Mouse (Mus musculus) heart, postnatal 25 days (tissue): Measurements from ENCODE around the gene Spg21. TPM values are rescaled to one million over a fixed set of nuclear protein-coding genes. Genes with fewer than 3 reads are reported as not detected.

Experiments used
- DNase-seq: peaks from one replicate; pipeline ENCODE4 v3.0.0; 2022; ENCODE audit warnings: low spot score
- intact Hi-C: fragments of 180-260 bp; cut with DNase I; formaldehyde crosslinking; loops from one replicate; pipeline ENCODE4 v1.15.1; 2025
- total RNA-seq, 2 experiments: library from RNA; stranded (reverse); gene quantifications; 2 replicates each; pipeline ENCODE4 v1.2.3; 2021

The Spg21 gene
- total RNA-seq: 10 to 100 TPM; 10.6 to 13.1 TPM

- peak; percentile 92 for DNase-seq
- intact Hi-C loops: loop anchor here (5.0 kb wide), 1 partner anchor 116 kb away; no protein-coding TSS in a partner anchor
Measured at GRCm38 (mm10) chr9:65460732-65461442, at the start of gene Spg21. Spg21 (plus strand) TSS chr9:65460947.

DNA sequence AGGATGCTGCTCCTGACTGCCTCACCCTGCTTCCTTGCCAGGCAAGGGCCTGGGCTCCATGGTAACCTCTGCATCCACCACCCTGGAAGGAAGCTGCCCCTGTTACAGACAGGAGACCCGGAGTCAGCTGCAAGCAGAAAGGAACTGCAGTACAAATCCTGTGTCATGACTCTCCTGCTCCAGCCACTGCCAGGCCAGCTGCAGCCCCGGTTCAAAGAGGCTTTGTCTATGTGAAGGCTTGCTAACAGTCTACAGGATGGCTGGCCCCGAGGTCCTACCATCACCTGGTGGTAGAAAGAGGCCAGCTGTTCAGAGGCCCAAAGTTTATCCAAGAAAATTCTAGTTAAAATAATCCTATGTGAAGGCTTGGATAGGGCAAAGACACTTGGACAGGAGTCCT is 49.4 kb upstream of the Spg21 start:
- no peak for DNase-seq
- intact Hi-C loops: no loop called here

DNA sequence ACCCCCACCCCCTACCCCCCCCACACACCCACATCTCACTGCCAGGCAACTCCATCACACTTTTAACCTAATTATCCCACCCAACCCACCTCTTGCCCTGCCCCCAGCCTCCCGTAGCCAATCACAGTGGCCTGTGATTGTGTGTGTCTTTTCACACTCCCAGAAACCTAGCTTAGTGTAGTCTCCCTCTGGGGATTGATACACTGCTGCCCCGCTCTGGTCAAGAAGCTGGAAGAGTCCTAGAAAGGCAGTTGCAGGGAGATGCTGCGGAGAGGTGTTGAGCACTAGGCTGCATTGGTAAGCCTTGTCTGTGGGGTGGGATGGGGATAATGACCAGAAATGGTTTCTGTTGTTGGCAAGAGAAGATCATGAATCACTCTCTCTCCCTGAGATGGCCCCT is 43.0 kb upstream of the Spg21 start:
- intact Hi-C loops: no loop called here
- no peak for DNase-seq

- no peak for DNase-seq
- intact Hi-C loops: no loop called here
Measured at GRCm38 (mm10) chr9:65419633-65420032, 41.1 kb upstream of the Spg21 start.

GRCm38 (mm10) chr9:65422760-65423501 is 37.8 kb upstream of the Spg21 start, which contains the start of gene Slc51b:
Slc51b (minus strand) TSS chr9:65422955.
- intact Hi-C loops: no loop called here
- DNase-seq: no peak

GRCm38 (mm10) chr9:65424393-65424792 is 36.4 kb upstream of the Spg21 start:
- no peak for DNase-seq
- intact Hi-C loops: no loop called here

- intact Hi-C loops: no loop called here
- DNase-seq: no peak
Measured at GRCm38 (mm10) chr9:65427511-65427910, 33.2 kb upstream of the Spg21 start.

DNA sequence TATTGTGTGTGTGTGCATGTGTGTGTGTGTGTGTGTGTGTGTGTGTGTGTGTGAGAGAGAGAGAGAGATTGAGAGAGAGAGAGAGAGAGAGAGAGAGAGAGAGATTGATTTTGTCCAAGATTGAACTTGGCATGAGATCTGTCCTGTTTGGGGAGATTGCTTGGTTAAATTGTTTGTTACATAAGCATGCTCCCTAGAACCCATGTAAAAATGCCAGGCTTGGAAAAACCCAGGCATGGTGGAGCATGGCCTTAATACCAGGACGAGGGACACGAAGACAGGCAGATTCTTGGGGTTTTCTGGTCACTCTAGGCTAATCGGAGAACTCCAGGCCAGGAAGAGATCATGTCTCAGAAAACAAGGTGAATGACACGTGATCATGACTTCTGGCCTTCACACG is 32.7 kb upstream of the Spg21 start:
- intact Hi-C loops: no loop called here
- DNase-seq: no peak

- intact Hi-C loops: loop anchor here (10.0 kb wide), 1 partner anchor 154 kb away; the partner anchor contains the start of genes Pif1 and Plekho2
- no peak for DNase-seq
Measured at GRCm38 (mm10) chr9:65430401-65430800, 30.3 kb upstream of the Spg21 start.

GRCm38 (mm10) chr9:65430921-65431320 is 29.8 kb upstream of the Spg21 start:
- DNase-seq: no peak
- intact Hi-C loops: loop anchor here (10.0 kb wide), 1 partner anchor 154 kb away; the partner anchor contains the start of genes Pif1 and Plekho2

- intact Hi-C loops: loop anchor here (1.0 to 10.0 kb wide), 3 partner anchors 39 to 153 kb away; partner anchors contain the start of genes Pif1 and Plekho2
- DNase-seq: peak; percentile 53
Measured at GRCm38 (mm10) chr9:65432236-65432635, 28.5 kb upstream of the Spg21 start.

- DNase-seq: no peak
Measured at GRCm38 (mm10) chr9:65434140-65434539, 26.6 kb upstream of the Spg21 start.

DNA sequence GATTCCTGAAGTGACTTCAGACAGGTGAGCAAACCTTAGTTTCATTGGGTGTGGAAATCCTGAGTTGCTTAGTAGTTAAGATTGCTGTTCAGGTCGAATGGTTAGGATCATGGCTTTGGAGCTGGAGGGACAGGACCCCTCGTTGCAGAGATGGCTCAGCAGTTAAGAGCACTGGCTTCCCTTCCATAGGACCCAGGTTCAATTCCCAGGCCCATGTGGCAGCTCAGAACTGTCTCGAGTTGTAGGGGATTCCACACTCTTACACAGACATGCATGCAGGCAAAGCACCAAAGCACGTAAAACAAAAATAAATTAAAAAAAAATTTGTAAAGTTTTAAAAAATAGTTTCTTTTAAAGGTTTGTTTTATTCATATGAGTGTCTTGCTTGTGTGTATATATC is 25.5 kb upstream of the Spg21 start:
- intact Hi-C loops: loop anchor here (10.0 kb wide), 1 partner anchor 150 kb away; the partner anchor contains the start of genes Pif1 and Plekho2

More at GRCm38 (mm10) chr9:65434140-65434539, 26.6 kb upstream of the Spg21 start:
- intact Hi-C loops: loop anchor here (10.0 kb wide), 1 partner anchor 151 kb away; the partner anchor contains the start of genes Pif1 and Plekho2

DNA sequence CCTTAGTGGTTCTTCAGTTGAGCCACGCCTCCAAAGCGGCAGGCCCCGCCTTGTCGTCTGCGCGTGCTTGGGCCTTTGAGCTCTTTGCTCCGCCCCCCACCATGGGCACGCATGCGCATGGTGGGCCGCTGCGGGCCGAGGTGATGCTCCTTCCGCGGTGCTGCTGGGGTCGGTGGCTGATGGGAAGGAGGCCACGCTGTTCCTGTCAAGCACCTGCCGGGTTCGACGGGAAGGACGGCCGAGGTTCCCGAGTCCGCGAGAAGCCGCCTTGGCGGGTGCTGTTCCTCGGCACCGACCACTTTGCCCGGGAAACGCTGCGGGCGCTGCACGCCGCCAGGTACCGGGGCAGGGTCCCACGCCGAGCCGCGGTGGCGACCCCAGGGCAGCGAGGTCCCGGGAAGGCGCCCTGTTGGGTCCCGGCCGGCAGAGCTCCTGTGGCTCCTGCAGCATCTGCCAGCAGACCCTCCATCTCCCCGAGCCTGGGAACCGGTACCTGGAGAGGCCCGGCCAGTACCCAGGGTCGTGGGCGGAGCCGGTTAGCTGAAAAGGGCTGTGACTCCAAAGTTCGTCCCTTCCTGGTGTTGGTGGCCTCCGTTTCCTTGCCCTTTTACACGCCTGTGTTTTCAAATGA is 25.0 kb upstream of the Spg21 start, which contains the start of gene Mtfmt:
Gene Mtfmt, plus strand, starts transcription at position 112 of the 631 bp plus-strand sequence.
- peak; percentile 85 for DNase-seq
- intact Hi-C loops: loop anchor here (10.0 kb wide), 1 partner anchor 149 kb away; the partner anchor contains the start of genes Pif1 and Plekho2

More for the DNA sequence above, 25.5 kb upstream of the Spg21 start:
- DNase-seq: no peak

DNA sequence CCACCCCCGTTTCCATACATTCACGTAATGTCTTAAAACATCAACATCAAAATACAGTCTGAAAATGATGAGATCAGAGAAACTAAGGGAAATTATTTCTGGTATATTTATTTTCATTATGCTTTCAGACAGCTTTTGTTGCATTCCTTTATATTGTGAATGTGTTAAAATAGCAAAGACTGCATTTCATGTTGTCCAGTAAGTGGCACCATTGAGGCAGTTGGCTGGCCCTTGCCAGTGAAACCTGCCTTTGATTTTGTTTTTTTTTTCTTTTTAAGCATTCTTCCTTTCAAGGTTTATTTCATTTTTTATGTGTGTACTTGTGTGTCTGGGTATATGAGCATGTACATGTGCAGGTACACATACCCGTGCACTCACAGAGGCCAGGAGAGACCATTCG is 16.1 kb upstream of the Spg21 start:
- DNase-seq: no peak
- intact Hi-C loops: no loop called here

DNA sequence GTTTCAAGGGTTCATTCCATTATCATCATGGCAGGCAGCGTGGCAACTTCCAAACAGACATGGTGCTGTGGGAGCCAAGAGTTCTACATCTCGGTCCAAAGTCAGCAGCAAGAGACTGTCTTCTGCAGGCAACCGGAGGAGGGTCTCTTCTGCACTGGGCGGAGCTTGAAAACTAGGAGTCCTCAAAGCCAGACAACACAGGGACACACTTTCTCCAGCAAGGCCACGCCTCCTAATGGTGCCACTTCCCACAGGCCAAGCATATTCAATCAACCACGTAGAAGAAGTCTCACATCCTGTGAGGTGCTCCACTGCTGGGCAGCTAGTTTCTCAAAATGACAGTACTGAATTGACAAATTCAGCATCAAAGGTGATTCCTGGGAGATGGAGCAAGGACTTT is 12.8 kb upstream of the Spg21 start:
- intact Hi-C loops: no loop called here

GRCm38 (mm10) chr9:65458975-65459374 is 1.8 kb upstream of the Spg21 start:
- DNase-seq: no peak
- intact Hi-C loops: no loop called here

More for the DNA sequence above, 12.8 kb upstream of the Spg21 start:
- no peak for DNase-seq

DNA sequence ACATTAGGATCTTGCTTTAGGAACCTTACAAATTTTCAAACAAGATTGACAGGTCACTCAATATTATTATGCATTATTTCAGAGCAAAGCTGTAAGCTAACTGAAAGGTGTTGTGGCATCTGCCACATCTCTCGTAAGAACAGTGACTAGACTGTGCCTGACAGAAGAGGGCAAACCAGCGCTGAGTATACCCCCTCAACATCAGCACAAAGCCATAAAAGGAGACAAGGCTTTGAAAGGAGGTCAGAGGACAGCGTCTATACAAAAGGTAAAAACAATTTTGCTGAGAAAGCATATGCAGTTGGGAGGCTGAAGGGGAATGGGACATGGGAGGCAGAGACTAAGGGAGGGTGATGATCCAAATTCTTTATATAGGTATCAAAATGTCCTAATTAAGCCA is 549 bp upstream of the Spg21 start:
- intact Hi-C loops: loop anchor here (5.0 kb wide), 1 partner anchor 117 kb away; no protein-coding TSS in a partner anchor

DNA sequence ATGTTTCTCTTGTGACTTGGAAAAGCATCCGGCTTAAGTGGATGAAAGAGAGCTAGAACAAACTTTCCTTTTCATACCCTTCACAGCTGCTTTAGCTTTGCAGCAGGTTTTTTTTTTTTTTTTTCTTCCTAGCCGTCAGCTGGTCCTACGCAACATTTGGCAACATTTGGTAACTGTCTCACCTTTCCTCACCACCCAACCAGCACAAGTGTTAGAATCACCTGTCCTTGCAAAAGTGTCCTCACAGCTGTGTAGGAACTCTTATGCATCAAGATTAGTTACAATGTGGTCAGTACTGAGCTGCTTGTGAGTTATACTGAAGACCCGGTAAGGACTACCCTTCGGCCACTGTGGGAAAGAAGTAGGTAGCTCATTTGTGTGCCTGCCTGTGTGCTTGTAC is 1.8 kb downstream of the Spg21 start:
- intact Hi-C loops: loop anchor here (5.0 kb wide), 1 partner anchor 115 kb away; no protein-coding TSS in a partner anchor
- DNase-seq: no peak

More for the DNA sequence above, 549 bp upstream of the Spg21 start:
- no peak for DNase-seq

DNA sequence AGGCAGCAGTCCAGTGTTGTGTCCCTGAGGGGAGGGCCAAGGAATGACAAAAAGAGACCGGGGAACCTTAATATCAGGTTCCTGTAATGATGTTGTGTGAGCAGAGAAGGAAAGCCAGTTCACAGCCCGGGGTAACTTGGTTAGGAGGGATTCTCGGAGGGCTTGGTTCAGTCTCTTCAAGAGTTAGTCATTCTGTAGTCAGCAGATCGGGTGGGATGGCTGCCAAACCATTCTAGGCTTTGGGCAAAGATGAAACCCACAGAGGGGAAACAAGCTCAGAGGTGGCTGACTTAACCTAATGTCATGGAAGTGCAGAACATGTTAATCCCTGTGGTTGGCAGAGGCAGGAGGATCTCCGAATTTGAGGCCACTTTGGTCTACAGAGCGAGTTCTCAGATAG is 3.4 kb downstream of the Spg21 start:
- DNase-seq: no peak
- intact Hi-C loops: loop anchor here (5.0 kb wide), 1 partner anchor 113 kb away; no protein-coding TSS in a partner anchor
